Mouse (Mus musculus) G1E (cell line): ENCODE measurements around the gene Hsd17b2.

Source experiments
- CTCF ChIP-seq: IDR thresholded peaks from 2 replicates; pipeline ENCODE4 v1.5.1; 2012; ENCODE audit warnings: low read depth, low read length, inconsistent platforms, mixed read lengths
- GATA1 ChIP-seq: IDR thresholded peaks from 2 replicates; pipeline ENCODE4 v1.6.1; 2012; ENCODE audit warnings: borderline replicate concordance, low read length, inconsistent platforms, mixed read lengths
- POLR2AphosphoS5 ChIP-seq: IDR thresholded peaks from 2 replicates; pipeline ENCODE4 v1.6.1; 2012; ENCODE audit warnings: low read depth, low read length, inconsistent platforms; ENCODE audit not compliant: insufficient replicate concordance

GRCm38 (mm10) chr8:117786428-117786827 is 84.7 kb downstream of the Hsd17b2 start:
- no peak for TF ChIP-seq POLR2AphosphoS5
- TF ChIP-seq CTCF: no peak
- no peak for TF ChIP-seq GATA1
